Mouse (Mus musculus): Measurements from ENCODE around the gene Pigk. TPM values are rescaled to one million over a fixed set of nuclear protein-coding genes. Genes with fewer than 3 reads are reported as not detected.

The Pigk gene
- total RNA-seq, 1 experiment: 44.6 TPM

DNA sequence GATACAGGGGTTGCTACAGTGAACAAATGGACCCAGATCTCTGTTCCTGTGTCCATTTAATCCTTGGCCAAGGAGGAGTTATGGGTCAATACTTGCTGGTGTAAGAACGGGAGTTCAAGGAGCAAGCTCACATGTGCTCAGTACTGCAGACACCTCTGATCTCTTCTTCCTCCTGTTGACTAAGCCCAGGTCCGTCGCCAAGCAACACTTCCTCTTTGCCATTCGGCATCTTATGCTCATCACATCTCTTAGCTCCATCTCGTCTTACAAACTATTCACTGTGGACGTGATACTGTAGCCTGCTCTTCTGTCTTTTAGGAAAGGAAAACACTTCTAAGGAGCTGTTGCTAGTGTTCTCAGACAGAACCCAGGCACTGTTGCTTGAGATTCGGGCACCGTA is 203.7 kb downstream of the Pigk start:
- in situ Hi-C loops (cut with MboI; ENCODE audit: low sequenced_read_pairs in 2 of 2, unreplicated experiment in 2 of 2): no loop called here
- Histone ChIP-seq H3K4me3 (ENCODE audit: insufficient read depth in 1 of 2, low read depth in 1 of 2, low read length in 2 of 2, poor library complexity in 1 of 2, severe bottlenecking in 1 of 2) (no peak overlapping the region), H3K9me3 (ENCODE audit: control insufficient read depth, insufficient read depth, low read depth, low read length) (no peaks in the 10 kb centered on the region), H3K27ac (ENCODE audit: insufficient read depth, low read depth, low read length, poor library complexity, severe bottlenecking) (no peak overlapping the region), H3K9ac (ENCODE audit: insufficient read depth, low read depth, low read length, poor library complexity, severe bottlenecking) (no peak overlapping the region), H3K36me3 (ENCODE audit: control insufficient read depth, insufficient read depth, low read length, poor library complexity, severe bottlenecking) (no peaks in the 10 kb centered on the region), H3K4me1 (ENCODE audit: control insufficient read depth in 2 of 2, insufficient read depth in 2 of 2, low read length in 2 of 2, poor library complexity in 1 of 2) (no peaks in the 10 kb centered on the region)
- TF ChIP-seq ZC3H11A (IDR thresholded peaks at IDR 0.05; ENCODE audit: borderline replicate concordance, low read depth, low read length): no peak
- DNase-seq (ENCODE audit: low read depth, low spot score): no peak

DNA sequence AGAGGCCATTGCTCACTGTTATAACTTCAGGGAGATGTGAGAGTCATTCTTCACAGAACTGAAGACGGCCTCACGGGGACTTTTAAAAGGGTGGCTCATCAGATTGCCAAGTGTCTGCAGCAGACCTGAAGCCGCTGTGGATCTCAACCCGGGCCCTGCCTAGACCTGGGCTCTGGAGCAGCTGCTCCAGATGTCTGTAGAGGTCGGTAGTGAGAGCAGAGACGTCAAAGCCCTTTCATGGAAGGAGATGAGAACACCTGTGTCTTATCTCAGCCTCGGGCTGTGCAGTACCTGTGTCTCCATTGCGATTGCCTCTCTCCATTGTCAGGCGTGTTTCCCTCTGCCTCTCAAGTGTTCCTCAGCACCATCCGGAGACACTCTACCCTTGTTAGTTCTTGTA is 205.2 kb downstream of the Pigk start:
- H3K4me1 ChIP-seq (ENCODE audit: control insufficient read depth in 2 of 2, insufficient read depth in 2 of 2, low read length in 2 of 2, poor library complexity in 1 of 2): no peaks in the 10 kb centered on the region
- no peaks in the 10 kb centered on the region for H3K9me3 ChIP-seq (ENCODE audit: control insufficient read depth, insufficient read depth, low read depth, low read length)
- no peak for DNase-seq (ENCODE audit: low read depth, low spot score)
- H3K27ac ChIP-seq (ENCODE audit: insufficient read depth, low read depth, low read length, poor library complexity, severe bottlenecking): no peak overlapping the region
- H3K36me3 ChIP-seq (ENCODE audit: control insufficient read depth, insufficient read depth, low read length, poor library complexity, severe bottlenecking): no peaks in the 10 kb centered on the region
- H3K4me3 ChIP-seq (ENCODE audit: insufficient read depth in 1 of 2, low read depth in 1 of 2, low read length in 2 of 2, poor library complexity in 1 of 2, severe bottlenecking in 1 of 2): no peak overlapping the region
- H3K9ac ChIP-seq (ENCODE audit: insufficient read depth, low read depth, low read length, poor library complexity, severe bottlenecking): no peak overlapping the region
- in situ Hi-C loops (cut with MboI; ENCODE audit: low sequenced_read_pairs in 2 of 2, unreplicated experiment in 2 of 2): no loop called here
- no peak for TF ChIP-seq MAFK (IDR thresholded peaks at IDR 0.05; ENCODE audit: insufficient read depth, low read depth, low read length)
- TF ChIP-seq HCFC1 (IDR thresholded peaks at IDR 0.05; ENCODE audit: borderline replicate concordance, insufficient read depth, low read length): no peak
- TF ChIP-seq ZC3H11A (IDR thresholded peaks at IDR 0.05; ENCODE audit: borderline replicate concordance, low read depth, low read length): no peak
- TF ChIP-seq CHD2 (IDR thresholded peaks at IDR 0.05; ENCODE audit: low read depth, low read length): no peak
- TF ChIP-seq ZNF384 (IDR thresholded peaks at IDR 0.05; ENCODE audit: low read depth, low read length): no peak

DNA sequence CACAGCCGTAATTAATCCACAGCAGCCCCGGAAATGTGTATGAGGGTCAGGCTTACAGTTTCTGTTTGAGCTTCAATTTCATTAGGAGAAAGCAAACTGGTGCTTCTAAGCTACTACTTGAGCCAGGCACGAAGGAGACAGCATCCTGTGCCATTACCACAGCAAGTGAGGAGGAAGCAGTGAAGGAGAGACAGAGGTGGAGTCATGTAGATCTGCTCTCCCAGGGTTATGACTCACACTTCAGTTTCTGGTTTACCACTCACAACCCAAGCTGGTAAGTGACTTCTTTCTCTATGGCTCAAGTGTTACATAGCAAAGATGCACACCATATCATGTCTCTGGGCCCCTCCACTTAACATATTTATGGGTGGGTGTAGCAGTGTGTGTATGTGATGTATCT is 206.5 kb downstream of the Pigk start:
- Histone ChIP-seq H3K9ac (ENCODE audit: insufficient read depth, low read depth, low read length, poor library complexity, severe bottlenecking) (no peak overlapping the region), H3K4me1 (ENCODE audit: control insufficient read depth in 2 of 2, insufficient read depth in 2 of 2, low read length in 2 of 2, poor library complexity in 1 of 2) (no peaks in the 10 kb centered on the region), H3K4me3 (ENCODE audit: insufficient read depth in 1 of 2, low read depth in 1 of 2, low read length in 2 of 2, poor library complexity in 1 of 2, severe bottlenecking in 1 of 2) (no peak overlapping the region), H3K36me3 (ENCODE audit: control insufficient read depth, insufficient read depth, low read length, poor library complexity, severe bottlenecking) (no peaks in the 10 kb centered on the region), H3K27ac (ENCODE audit: insufficient read depth, low read depth, low read length, poor library complexity, severe bottlenecking) (no peak overlapping the region), H3K9me3 (ENCODE audit: control insufficient read depth, insufficient read depth, low read depth, low read length) (no peaks in the 10 kb centered on the region)
- TF ChIP-seq MAFK (IDR thresholded peaks at IDR 0.05; ENCODE audit: insufficient read depth, low read depth, low read length) (no peak), CHD2 (IDR thresholded peaks at IDR 0.05; ENCODE audit: low read depth, low read length) (no peak), ZNF384 (IDR thresholded peaks at IDR 0.05; ENCODE audit: low read depth, low read length) (no peak), HCFC1 (IDR thresholded peaks at IDR 0.05; ENCODE audit: borderline replicate concordance, insufficient read depth, low read length) (no peak), ZC3H11A (IDR thresholded peaks at IDR 0.05; ENCODE audit: borderline replicate concordance, low read depth, low read length) (no peak)
- in situ Hi-C loops (cut with MboI; ENCODE audit: low sequenced_read_pairs in 2 of 2, unreplicated experiment in 2 of 2): no loop called here
- DNase-seq (ENCODE audit: low read depth, low spot score): no peak

GRCm38 (mm10) chr3:152923530-152923929 is 209.6 kb downstream of the Pigk start:
- no peak for DNase-seq (ENCODE audit: low read depth, low spot score)
- Histone ChIP-seq H3K4me3 (ENCODE audit: insufficient read depth in 1 of 2, low read depth in 1 of 2, low read length in 2 of 2, poor library complexity in 1 of 2, severe bottlenecking in 1 of 2) (no peak overlapping the region), H3K36me3 (ENCODE audit: control insufficient read depth, insufficient read depth, low read length, poor library complexity, severe bottlenecking) (no peaks in the 10 kb centered on the region), H3K27ac (ENCODE audit: insufficient read depth, low read depth, low read length, poor library complexity, severe bottlenecking) (no peak overlapping the region), H3K4me1 (ENCODE audit: control insufficient read depth in 2 of 2, insufficient read depth in 2 of 2, low read length in 2 of 2, poor library complexity in 1 of 2) (0 out of 4 replicates have a peak, but pooled peaks cover 0 to 1% of the 10 kb centered on the region in 2 experiments), H3K9me3 (ENCODE audit: control insufficient read depth, insufficient read depth, low read depth, low read length) (no peaks in the 10 kb centered on the region), H3K9ac (ENCODE audit: insufficient read depth, low read depth, low read length, poor library complexity, severe bottlenecking) (no peak overlapping the region)
- TF ChIP-seq ZNF384 (IDR thresholded peaks at IDR 0.05; ENCODE audit: low read depth, low read length) (no peak), HCFC1 (IDR thresholded peaks at IDR 0.05; ENCODE audit: borderline replicate concordance, insufficient read depth, low read length) (no peak), ZC3H11A (IDR thresholded peaks at IDR 0.05; ENCODE audit: borderline replicate concordance, low read depth, low read length) (no peak), MAFK (IDR thresholded peaks at IDR 0.05; ENCODE audit: insufficient read depth, low read depth, low read length) (no peak), CHD2 (IDR thresholded peaks at IDR 0.05; ENCODE audit: low read depth, low read length) (no peak)
- in situ Hi-C loops (cut with MboI; ENCODE audit: low sequenced_read_pairs in 2 of 2, unreplicated experiment in 2 of 2): no loop called here

DNA sequence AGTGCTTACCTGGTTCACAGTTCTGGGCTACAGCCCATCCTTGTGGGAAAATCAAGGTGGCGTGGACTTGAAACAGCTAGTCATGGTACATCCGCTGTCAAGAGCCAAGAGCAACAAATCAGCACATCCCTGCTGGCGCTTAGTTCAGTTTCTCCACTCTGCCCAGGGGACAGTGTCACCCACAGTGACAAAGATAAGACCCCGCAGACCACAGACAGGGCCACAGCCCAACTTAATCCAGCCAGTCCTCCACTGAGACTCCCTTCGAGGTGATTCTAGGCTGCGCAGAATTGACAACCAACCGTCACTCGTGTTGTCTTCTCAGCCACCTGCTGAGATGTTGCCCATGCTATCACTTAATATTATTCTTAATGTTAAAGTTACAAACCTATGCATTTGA is 211.5 kb downstream of the Pigk start:
- no peak for DNase-seq (ENCODE audit: low read depth, low spot score)
- Histone ChIP-seq H3K9ac (ENCODE audit: insufficient read depth, low read depth, low read length, poor library complexity, severe bottlenecking) (no peak overlapping the region), H3K27ac (ENCODE audit: insufficient read depth, low read depth, low read length, poor library complexity, severe bottlenecking) (no peak overlapping the region), H3K4me3 (ENCODE audit: insufficient read depth in 1 of 2, low read depth in 1 of 2, low read length in 2 of 2, poor library complexity in 1 of 2, severe bottlenecking in 1 of 2) (no peak overlapping the region), H3K9me3 (ENCODE audit: control insufficient read depth, insufficient read depth, low read depth, low read length) (no peaks in the 10 kb centered on the region), H3K4me1 (ENCODE audit: control insufficient read depth in 2 of 2, insufficient read depth in 2 of 2, low read length in 2 of 2, poor library complexity in 1 of 2) (0 out of 4 replicates have a peak, but pooled peaks cover 0 to 2% of the 10 kb centered on the region in 2 experiments), H3K36me3 (ENCODE audit: control insufficient read depth, insufficient read depth, low read length, poor library complexity, severe bottlenecking) (no peaks in the 10 kb centered on the region)
- TF ChIP-seq ZC3H11A (IDR thresholded peaks at IDR 0.05; ENCODE audit: borderline replicate concordance, low read depth, low read length): no peak
- TF ChIP-seq HCFC1 (IDR thresholded peaks at IDR 0.05; ENCODE audit: borderline replicate concordance, insufficient read depth, low read length): no peak
- no peak for TF ChIP-seq ZNF384 (IDR thresholded peaks at IDR 0.05; ENCODE audit: low read depth, low read length)
- no peak for TF ChIP-seq MAFK (IDR thresholded peaks at IDR 0.05; ENCODE audit: insufficient read depth, low read depth, low read length)
- TF ChIP-seq CHD2 (IDR thresholded peaks at IDR 0.05; ENCODE audit: low read depth, low read length): no peak
- in situ Hi-C loops (cut with MboI; ENCODE audit: low sequenced_read_pairs in 2 of 2, unreplicated experiment in 2 of 2): no loop called here

Data from ES-E14 (cell line).